ENCODE assay signal across 18 mouse cellular contexts in genomic region chr17:14228381-14228780, GRCm38 (mm10). TPM values are rescaled to one million over a fixed set of nuclear protein-coding genes. Genes with fewer than 3 reads are reported as not detected.
DNase-seq lines count a peak whose midpoint lies in the region; ATAC-seq and TF ChIP-seq lines count a peak whose summit lies in the region.
"Had no signal": no experiment of that assay in that cellular context is flagged by ENCODE, and none has a peak within 500 bp of the region (broad histone marks: within the 10 kb centered on the region; RNA-seq: fewer than 3 reads in every experiment).

No protein-coding gene starts in this region.

- no peak overlapping the region for H3K27ac ChIP-seq in liver, adult 2 months (replicated peaks; ENCODE audit: insufficient read depth, low read depth, low read length)
- no peak overlapping the region for H3K27ac ChIP-seq in liver, embryonic 11.5 days (ENCODE audit: low read depth, low read length)
- peak overlapping the region; percentile 91 for H3K27ac ChIP-seq in small intestine, adult 2 months (ENCODE audit: insufficient read depth, low read depth, low read length)
- H3K27ac ChIP-seq: forebrain, embryonic 12.5 days; hindbrain, embryonic 10.5 days had no signal

- no peak for TF ChIP-seq CTCF in liver, adult 2 months (IDR thresholded peaks at IDR 0.05; ENCODE audit: low read depth, low read length)
- no peak for TF ChIP-seq CTCF in small intestine, adult 2 months (IDR thresholded peaks at IDR 0.05; ENCODE audit: extremely low read depth, insufficient read length, insufficient replicate concordance, low read depth, low read length)

- no peaks in the 10 kb centered on the region for H3K4me1 ChIP-seq in liver, adult 2 months (ENCODE audit: control insufficient read depth, insufficient read depth, low read length)
- no peaks in the 10 kb centered on the region for H3K4me1 ChIP-seq in liver, embryonic 11.5 days (replicated peaks; ENCODE audit: control insufficient read depth, insufficient read depth, low read length)
- peaks cover 17% of the 10 kb centered on the region; the same call in 1 of the 2 replicates for H3K4me1 ChIP-seq in small intestine, adult 2 months (ENCODE audit: control insufficient read depth, insufficient read depth, insufficient read length, low read length)
- H3K4me1 ChIP-seq: heart, embryonic 12.5 days had no signal

- 39% methylated on average over 4 of the region's 4 CpGs for WGBS in liver, adult 2 months
- 75% methylated on average over 4 of the region's 4 CpGs for WGBS in liver, embryonic 11.5 days
- WGBS in small intestine, adult 2 months: 34% methylated on average over 4 of the region's 4 CpGs

- H3K4me3 ChIP-seq in liver, adult 2 months (ENCODE audit: insufficient read depth, low read depth, low read length): no peak overlapping the region
- no peak overlapping the region for H3K4me3 ChIP-seq in liver, embryonic 11.5 days (ENCODE audit: low read depth, low read length)
- no peak overlapping the region for H3K4me3 ChIP-seq in small intestine, adult 2 months (ENCODE audit: low read depth, low read length)
- H3K4me3 ChIP-seq: embryonic facial prominence, embryonic 12.5 days; forebrain, embryonic 12.5 days; heart, embryonic 12.5 days; hindbrain, embryonic 10.5 days had no signal

- H3K36me3 ChIP-seq in liver, adult 2 months (ENCODE audit: control insufficient read depth, insufficient read depth, low read length): no peaks in the 10 kb centered on the region
- no peaks in the 10 kb centered on the region for H3K36me3 ChIP-seq in liver, embryonic 11.5 days (ENCODE audit: control insufficient read depth, insufficient read depth, low read length)
- H3K36me3 ChIP-seq in small intestine, adult 2 months (ENCODE audit: control insufficient read depth, insufficient read depth, low read length): no peaks in the 10 kb centered on the region
- H3K36me3 ChIP-seq: embryonic facial prominence, embryonic 12.5 days; forebrain, embryonic 12.5 days; heart, embryonic 12.5 days; hindbrain, embryonic 10.5 days had no signal

- no peak for ATAC-seq in liver, embryonic 11.5 days (replicated peaks; ENCODE audit: low FRiP score)

- H3K79me2 ChIP-seq in liver, adult 2 months (ENCODE audit: control insufficient read depth, insufficient read depth, low read length): no peaks in the 10 kb centered on the region

- DNase-seq in kidney, adult 18-20 months: peak; percentile 21
- DNase-seq in kidney, postnatal 4 days: no peak
- peak; percentile 12 for DNase-seq in liver, adult 2 months (ENCODE audit: extremely low read depth, low read depth, low spot score)
- DNase-seq in liver, embryonic 11.5 days (ENCODE audit: low spot score): no peak
- DNase-seq in kidney, postnatal 14 days: peak; percentile 17
- DNase-seq in left cerebral cortex, adult 9 months (ENCODE audit: low spot score in 2 of 2): no peak
- DNase-seq in adrenal gland, postnatal 14 days: no peak
- DNase-seq: adrenal gland, postnatal 10 days; cerebellum, adult 11-12 months; cerebellum, adult 9-10 months; cerebellum, postnatal 25 days; gastrocnemius, postnatal 10 days had no signal

- H3K4me2 ChIP-seq in liver, embryonic 11.5 days: no peak overlapping the region
- H3K4me2 ChIP-seq: embryonic facial prominence, embryonic 12.5 days; forebrain, embryonic 12.5 days; heart, embryonic 12.5 days had no signal

- H3K27me3 ChIP-seq in liver, adult 2 months (ENCODE audit: control insufficient read depth, insufficient read depth, low read length): peaks cover 5% of the 10 kb centered on the region; the same call in 1 of the 2 replicates
- H3K27me3 ChIP-seq in liver, embryonic 11.5 days (replicated peaks; ENCODE audit: control insufficient read depth, insufficient read depth, low read length): peaks cover 5% of the 10 kb centered on the region; the same call in 1 of the 2 replicates
- no peaks in the 10 kb centered on the region for H3K27me3 ChIP-seq in small intestine, adult 2 months (ENCODE audit: control insufficient read depth, insufficient read depth, low read length)
- H3K27me3 ChIP-seq: embryonic facial prominence, embryonic 12.5 days; forebrain, embryonic 12.5 days had no signal

- no peak for TF ChIP-seq POLR2A in liver, adult 2 months (IDR thresholded peaks at IDR 0.05; ENCODE audit: extremely low read depth, insufficient read depth, low read length)
- no peak for TF ChIP-seq POLR2A in small intestine, adult 2 months (IDR thresholded peaks at IDR 0.05; ENCODE audit: low read depth, low read length)

- no peak overlapping the region for H3K9ac ChIP-seq in liver, adult 2 months (ENCODE audit: low read depth, low read length)
- H3K9ac ChIP-seq in liver, embryonic 11.5 days (ENCODE audit: low read depth, low read length): no peak overlapping the region
- H3K9ac ChIP-seq: embryonic facial prominence, embryonic 12.5 days; forebrain, embryonic 12.5 days; heart, embryonic 12.5 days had no signal

- H3K9me3 ChIP-seq in liver, embryonic 11.5 days (ENCODE audit: control insufficient read depth, low read length): no peaks in the 10 kb centered on the region
- H3K9me3 ChIP-seq: embryonic facial prominence, embryonic 12.5 days; forebrain, embryonic 12.5 days; heart, embryonic 12.5 days; hindbrain, embryonic 10.5 days had no signal

RNA-seq across cellular contexts. Expression of gene Dact2, which starts 24.3 kb away (rescaled TPM):
- total RNA-seq in liver, adult 2 months (2014; rRNA removed): 5.1 and 7.2 TPM in 2 replicates
- polyA plus RNA-seq in liver, adult 2 months (2012; rRNA removed): 13.7 and 19.8 TPM in 2 replicates
- polyA plus RNA-seq in liver, embryonic 11.5 days (2014; fragmentation: Nextera tagmentation; extraction: Ambion mirVana): 2.3 and 3.0 TPM in 2 replicates
- polyA plus RNA-seq in small intestine, adult 2 months (2012; rRNA removed): 11.1 and 43.8 TPM in 2 replicates
- total RNA-seq in adrenal gland, postnatal 14 days (2021): 1.4 and 2.0 TPM in 2 replicates
- total RNA-seq: MEL had no signal

RNA-seq across cellular contexts. Expression of gene Smoc2, which starts 50.9 kb away (rescaled TPM):
- total RNA-seq in liver, adult 2 months (2014; rRNA removed): 3.9 and 4.0 TPM in 2 replicates
- 2.8 and 3.6 TPM in 2 replicates for polyA plus RNA-seq in liver, adult 2 months (2012; rRNA removed)
- polyA plus RNA-seq in liver, embryonic 11.5 days (2014; fragmentation: Nextera tagmentation; extraction: Ambion mirVana): 11.8 and 12.8 TPM in 2 replicates
- polyA plus RNA-seq in small intestine, adult 2 months (2012; rRNA removed): 43.5 and 45.2 TPM in 2 replicates
- total RNA-seq in adrenal gland, postnatal 14 days (2021): 33.3 and 35.1 TPM in 2 replicates
- total RNA-seq: MEL had no signal

Comparison
In these comparisons a context has a peak if more than half of its experiments do, and no peak if none do; other contexts are left out.
1. DNase-seq: peak in kidney, adult 18-20 months (single experiment), liver, adult 2 months (single experiment) and kidney, postnatal 14 days (single experiment); none in kidney, postnatal 4 days (0 of 2), liver, embryonic 11.5 days (single experiment), left cerebral cortex, adult 9 months (0 of 2) and adrenal gland, postnatal 14 days (single experiment).